Mouse (Mus musculus) forebrain, embryonic 11.5 days (tissue): ENCODE results near the gene Tspan32. TPM values are rescaled to one million over a fixed set of nuclear protein-coding genes. Genes with fewer than 3 reads are reported as not detected.

Experiments used
- ATAC-seq: fragments of 200-750 bp; cut with Nextera tagmentation; replicated peaks from 2 replicates; pipeline ENCODE4 v1.8.0; 2017; ENCODE audit warnings: moderate TSS enrichment; ENCODE audit not compliant: low FRiP score
- DNase-seq: peaks from one replicate; pipeline ENCODE4 v3.0.0-alpha.2; 2017; ENCODE audit warnings: low spot score
- H3K27ac ChIP-seq: fragments of 300-500 bp; sonication (generic); 2 replicates; pipeline ENCODE4 v1.5.1; 2014; ENCODE audit warnings: low read depth, low read length
- H3K27me3 ChIP-seq: fragments of 300-500 bp; sonication (generic); 2 replicates; pipeline ENCODE4 v1.6.1; 2014; ENCODE audit warnings: mild to moderate bottlenecking, low read length, mixed read lengths; ENCODE audit not compliant: control insufficient read depth, insufficient read depth
- H3K36me3 ChIP-seq: fragments of 300-500 bp; sonication (generic); 2 replicates; pipeline ENCODE4 v1.6.1; 2014; ENCODE audit warnings: mild to moderate bottlenecking, low read length, moderate library complexity, mixed read lengths; ENCODE audit not compliant: control insufficient read depth, insufficient read depth
- H3K4me1 ChIP-seq: fragments of 300-500 bp; sonication (generic); replicated peaks from 2 replicates; pipeline ENCODE4 v1.6.1; 2014; ENCODE audit warnings: low read length, mixed read lengths; ENCODE audit not compliant: control insufficient read depth, insufficient read depth
- H3K4me2 ChIP-seq: fragments of 300-500 bp; sonication (generic); 2 replicates; pipeline ENCODE4 v1.6.1; 2014; ENCODE audit warnings: low read depth, mild to moderate bottlenecking, low read length, moderate library complexity, mixed read lengths; ENCODE audit not compliant: severe bottlenecking
- H3K4me3 ChIP-seq: fragments of 300-500 bp; sonication (generic); 2 replicates; pipeline ENCODE4 v1.5.1; 2014; ENCODE audit warnings: low read depth, low read length
- H3K9ac ChIP-seq: fragments of 300-500 bp; sonication (generic); 2 replicates; pipeline ENCODE4 v1.6.1; 2014; ENCODE audit warnings: low read length
- H3K9me3 ChIP-seq: fragments of 300-500 bp; sonication (generic); 2 replicates; pipeline ENCODE4 v1.6.1; 2016; ENCODE audit warnings: low read length, mixed read lengths; ENCODE audit not compliant: control insufficient read depth
- WGBS: fragments of 180-500 bp; shearing (Covaris S2); extraction: QIAGEN DNeasy Blood & Tissue Kit; methylation state at CpG from one replicate; pipeline ENCODE4 v1.1.7; 2014; 5-methylcytosine and 5-hydroxymethylcytosine counted together
- polyA plus RNA-seq: library from polyadenylated mRNA; unstranded; fragments of >200 nt; fragmentation: Nextera tagmentation; extraction: Ambion mirVana; gene quantifications from 2 replicates; pipeline ENCODE4 v1.2.1, GENCODE M21; 2014

Gene Tspan32
- polyA plus RNA-seq, 1 experiment from 2014 or later: 5.3 TPM

DNA sequence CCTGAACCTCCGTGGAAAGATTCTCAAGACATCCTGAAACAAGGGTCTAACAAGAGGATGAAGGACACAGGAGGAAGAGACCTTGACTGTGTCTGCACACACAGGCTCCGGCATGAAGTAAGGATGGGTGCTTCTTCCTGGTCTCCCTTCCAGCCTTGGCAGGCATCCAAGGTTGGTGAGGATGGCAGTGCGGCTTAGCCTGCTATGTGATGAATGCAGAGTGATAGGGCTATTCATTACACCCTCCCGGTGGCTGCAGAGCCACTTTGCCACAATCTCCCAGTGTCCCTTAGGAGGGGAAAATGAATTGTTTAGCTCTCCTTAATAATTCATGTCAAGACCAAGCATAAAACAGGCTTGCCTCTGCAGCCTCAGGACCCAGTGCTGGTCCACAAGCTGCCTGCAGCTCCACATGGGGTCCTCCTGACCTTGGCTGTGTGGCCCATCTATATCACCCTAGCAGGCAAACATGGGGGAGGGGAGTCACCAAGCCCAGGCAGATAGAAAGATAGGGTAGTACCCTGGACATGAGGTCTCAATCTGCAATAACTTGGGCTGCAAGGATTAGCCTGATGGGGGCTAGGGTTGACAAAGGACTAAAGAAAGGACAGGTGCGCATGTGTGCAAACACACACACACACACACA lies 7.5 kb downstream of the Tspan32 start:
- H3K4me1 ChIP-seq: 0 out of 2 replicates have a peak, but pooled peaks cover 4% of the 10 kb centered on the region
- no peaks in the 10 kb centered on the region for H3K27me3 ChIP-seq
- H3K27ac ChIP-seq: no peak overlapping the region
- ATAC-seq: no peak
- DNase-seq: no peak
- H3K4me2 ChIP-seq: no peak overlapping the region
- WGBS: 82% methylated on average over 5 of the region's 5 CpGs
- no peaks in the 10 kb centered on the region for H3K9me3 ChIP-seq
- H3K36me3 ChIP-seq: no peaks in the 10 kb centered on the region
- H3K4me3 ChIP-seq: no peak overlapping the region
- no peak overlapping the region for H3K9ac ChIP-seq

DNA sequence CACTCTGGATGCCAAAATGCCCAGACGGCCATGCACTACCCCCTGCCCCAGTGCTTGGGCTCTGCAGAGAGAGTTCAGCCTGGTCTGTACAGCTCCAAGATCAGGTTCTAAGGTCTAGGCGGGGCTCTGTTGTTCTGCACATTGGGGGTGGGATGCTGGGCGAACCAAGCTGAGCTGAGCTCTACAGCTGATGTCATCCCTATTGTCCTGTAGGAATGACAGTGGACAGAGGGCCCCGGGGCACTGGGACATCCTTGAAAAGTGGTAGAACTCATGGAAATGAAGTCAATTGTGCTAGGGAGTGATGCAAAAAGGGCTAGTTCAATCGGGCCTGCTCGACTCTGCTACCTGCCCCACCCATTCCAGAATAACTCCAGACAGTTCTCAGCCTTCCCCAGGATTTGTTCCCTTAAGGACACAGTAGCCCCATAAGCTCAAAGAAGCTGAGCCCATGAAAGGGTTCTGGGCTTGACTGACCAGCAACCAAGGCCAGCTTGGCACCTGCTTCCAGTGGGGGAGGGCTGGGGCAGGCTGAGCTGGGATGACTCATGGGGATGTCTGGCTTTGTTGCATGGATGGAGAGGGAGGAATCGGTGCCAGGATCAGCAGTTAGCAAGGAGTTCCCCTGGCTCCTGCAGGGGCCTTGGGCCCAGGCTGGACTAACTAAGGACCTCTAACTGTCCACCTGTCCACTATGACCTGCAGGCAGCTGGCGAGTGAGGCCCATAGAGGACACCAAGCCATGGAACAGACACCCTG lies 8.8 kb downstream of the Tspan32 start:
- Histone ChIP-seq H3K9ac (no peak overlapping the region), H3K4me2 (no peak overlapping the region), H3K27ac (no peak overlapping the region), H3K9me3 (no peaks in the 10 kb centered on the region), H3K36me3 (no peaks in the 10 kb centered on the region), H3K4me3 (no peak overlapping the region), H3K4me1 (0 out of 2 replicates have a peak, but pooled peaks cover 3% of the 10 kb centered on the region), H3K27me3 (no peaks in the 10 kb centered on the region)
- WGBS: 65% methylated on average over 8 of the region's 8 CpGs
- ATAC-seq (no peak), DNase-seq (no peak)

- H3K9me3 ChIP-seq: no peaks in the 10 kb centered on the region
- no peaks in the 10 kb centered on the region for H3K36me3 ChIP-seq
- WGBS: 87% methylated on average over 7 of the region's 7 CpGs
- H3K4me2 ChIP-seq: no peak overlapping the region
- H3K4me3 ChIP-seq: no peak overlapping the region
- no peak for DNase-seq
- H3K27ac ChIP-seq: no peak overlapping the region
- no peaks in the 10 kb centered on the region for H3K27me3 ChIP-seq
- no peak overlapping the region for H3K9ac ChIP-seq
- H3K4me1 ChIP-seq: no peaks in the 10 kb centered on the region
- ATAC-seq: no peak
Measured at GRCm38 (mm10) chr7:143014862-143015659, 10.2 kb downstream of the Tspan32 start.

DNA sequence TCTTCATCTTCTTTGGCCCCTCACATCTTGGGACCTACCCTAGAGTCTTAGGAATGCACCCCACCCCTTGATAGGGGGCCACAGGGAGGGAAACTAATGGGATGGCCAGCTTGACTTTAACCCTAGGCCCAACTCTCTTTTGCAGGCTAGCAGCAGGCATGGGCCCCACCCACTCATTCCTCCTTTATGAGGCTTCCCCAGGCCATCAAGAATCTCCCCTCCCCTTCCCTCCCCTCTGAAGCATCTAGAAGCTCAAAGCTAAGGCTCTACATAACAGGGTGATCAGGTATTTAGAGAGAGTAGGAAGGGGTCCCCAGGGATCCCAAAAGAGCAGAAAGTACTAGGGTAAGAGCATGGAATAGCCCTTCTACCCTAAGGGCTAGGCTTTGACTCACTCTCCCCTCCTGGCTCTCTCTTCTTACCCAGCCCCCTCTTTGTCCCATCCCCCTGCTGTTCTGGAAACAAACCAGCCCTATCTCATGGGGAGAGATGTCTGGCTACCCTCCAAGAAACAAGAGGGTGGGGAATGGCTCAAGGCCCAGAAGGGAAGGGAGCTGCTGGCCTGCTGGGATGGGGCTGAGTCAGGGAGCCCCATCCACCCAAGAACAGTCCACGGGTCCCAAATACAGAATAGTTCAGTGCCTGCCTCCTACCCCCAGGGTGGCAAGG lies 11.0 kb downstream of the Tspan32 start:
- Histone ChIP-seq H3K27me3 (no peaks in the 10 kb centered on the region), H3K9ac (no peak overlapping the region), H3K9me3 (no peaks in the 10 kb centered on the region), H3K4me2 (no peak overlapping the region), H3K4me1 (no peaks in the 10 kb centered on the region), H3K36me3 (no peaks in the 10 kb centered on the region), H3K4me3 (no peak overlapping the region), H3K27ac (no peak overlapping the region)
- WGBS: 9% methylated on average over 1 of the region's 1 CpGs
- no peak for ATAC-seq
- DNase-seq: no peak

- 56% methylated on average over 9 of the region's 9 CpGs for WGBS
- no peak overlapping the region for H3K27ac ChIP-seq
- no peak overlapping the region for H3K4me2 ChIP-seq
- no peak overlapping the region for H3K4me3 ChIP-seq
- H3K27me3 ChIP-seq: no peaks in the 10 kb centered on the region
- no peak overlapping the region for H3K9ac ChIP-seq
- no peaks in the 10 kb centered on the region for H3K9me3 ChIP-seq
- H3K4me1 ChIP-seq: no peaks in the 10 kb centered on the region
- no peak for DNase-seq
- ATAC-seq: no peak
- H3K36me3 ChIP-seq: no peaks in the 10 kb centered on the region
Measured at GRCm38 (mm10) chr7:143016424-143017142, 11.7 kb downstream of the Tspan32 start.

DNA sequence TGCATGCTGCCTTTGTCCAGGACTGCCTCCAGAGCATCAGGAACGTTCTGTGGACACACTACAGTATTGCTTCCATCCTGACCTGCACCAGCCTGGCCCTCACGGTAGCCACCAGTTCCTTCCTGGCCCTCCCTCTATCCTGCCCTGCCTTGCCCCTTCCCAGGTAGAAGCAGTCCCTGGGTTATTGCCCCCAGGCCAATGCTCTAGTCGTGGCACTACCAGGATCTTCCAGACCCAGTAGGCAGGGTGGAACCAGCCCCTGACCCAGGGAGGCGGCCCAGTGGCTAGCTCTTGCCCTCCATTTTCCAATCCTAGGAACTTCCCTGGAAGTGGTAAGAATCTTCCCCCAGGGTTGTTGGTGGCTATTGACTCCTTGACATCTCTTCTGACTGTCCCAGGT lies 12.3 kb downstream of the Tspan32 start:
- DNase-seq: no peak
- Histone ChIP-seq H3K27me3 (no peaks in the 10 kb centered on the region), H3K4me3 (no peak overlapping the region), H3K27ac (no peak overlapping the region), H3K9ac (no peak overlapping the region), H3K4me1 (no peaks in the 10 kb centered on the region), H3K9me3 (no peaks in the 10 kb centered on the region), H3K4me2 (no peak overlapping the region), H3K36me3 (no peaks in the 10 kb centered on the region)
- no peak for ATAC-seq
- 69% methylated on average over 4 of the region's 4 CpGs for WGBS

GRCm38 (mm10) chr7:143020040-143020439 lies 15.2 kb downstream of the Tspan32 start:
- H3K27me3 ChIP-seq: no peaks in the 10 kb centered on the region
- ATAC-seq: no peak
- DNase-seq: no peak
- no peaks in the 10 kb centered on the region for H3K4me1 ChIP-seq
- no peak overlapping the region for H3K4me2 ChIP-seq
- H3K27ac ChIP-seq: no peak overlapping the region
- no peak overlapping the region for H3K4me3 ChIP-seq
- no peak overlapping the region for H3K9ac ChIP-seq
- no peaks in the 10 kb centered on the region for H3K36me3 ChIP-seq
- no peaks in the 10 kb centered on the region for H3K9me3 ChIP-seq

DNA sequence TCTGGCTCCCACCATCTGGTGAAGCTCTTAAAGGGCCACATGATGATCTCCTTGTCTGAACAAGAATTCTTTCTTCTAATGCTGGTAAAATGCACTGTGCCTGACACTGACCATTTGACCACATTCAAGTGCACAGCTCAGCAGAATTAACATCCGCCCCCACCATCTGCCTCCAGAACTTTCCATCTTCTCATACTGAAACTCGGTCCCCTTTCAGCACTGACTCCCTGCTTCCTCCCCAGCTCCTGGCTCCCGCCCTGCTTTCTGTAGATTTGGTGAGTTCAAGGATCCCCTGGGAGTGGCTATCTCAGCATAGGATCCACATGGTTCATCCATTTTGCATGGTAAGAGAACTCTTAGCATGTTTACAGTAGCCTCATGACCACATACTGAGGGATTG lies 15.9 kb downstream of the Tspan32 start:
- H3K4me2 ChIP-seq: no peak overlapping the region
- H3K9ac ChIP-seq: no peak overlapping the region
- no peaks in the 10 kb centered on the region for H3K27me3 ChIP-seq
- no peaks in the 10 kb centered on the region for H3K36me3 ChIP-seq
- ATAC-seq (no peak), DNase-seq (no peak)
- no peak overlapping the region for H3K27ac ChIP-seq
- H3K9me3 ChIP-seq: no peaks in the 10 kb centered on the region
- H3K4me1 ChIP-seq: no peaks in the 10 kb centered on the region
- 85% methylated on average over 3 of the region's 3 CpGs for WGBS
- no peak overlapping the region for H3K4me3 ChIP-seq
